Mouse (Mus musculus): Measurements from ENCODE around the gene Tiam2. TPM values are rescaled to one million over a fixed set of nuclear protein-coding genes. Genes with fewer than 3 reads are reported as not detected.

The Tiam2 gene
- total and polyA plus RNA-seq, 3 experiments: 0.42 to 1.9 TPM; not detected in 1

Other genes starting within 250 kb of the Tiam2 start
- gene Scaf8, start 211.6 kb upstream of the Tiam2 start, total RNA-seq (2012; rRNA removed): 14.4 and 14.8 TPM in 2 replicates
- 10 to 100 TPM in 1 of 2 experiments, not detected in 1; 24.6 TPM for gene Scaf8, start 211.6 kb upstream of the Tiam2 start, polyA plus RNA-seq (2012; ENCODE audit: insufficient read depth in 1 of 2, insufficient read length in 2 of 2, low read depth in 1 of 2, low replicate concordance in 2 of 2, missing spikeins in 1 of 2)
- 0.31 TPM in 1 of 2 replicates, not detected in the other for gene Cldn20, start 206.0 kb downstream of the Tiam2 start, total RNA-seq (2012; rRNA removed)
- gene Cldn20, start 206.0 kb downstream of the Tiam2 start, polyA plus RNA-seq (2012; ENCODE audit: insufficient read depth in 1 of 2, insufficient read length in 2 of 2, low read depth in 1 of 2, low replicate concordance in 2 of 2, missing spikeins in 1 of 2): under 1 TPM in 1 of 2 experiments, not detected in 1; 0.52 TPM
- gene Tfb1m, start 231.2 kb downstream of the Tiam2 start, total RNA-seq (2012; rRNA removed): 9.2 and 9.7 TPM in 2 replicates
- 10 to 100 TPM in 1 of 2 experiments, not detected in 1; 13.6 TPM for gene Tfb1m, start 231.2 kb downstream of the Tiam2 start, polyA plus RNA-seq (2012; ENCODE audit: insufficient read depth in 1 of 2, insufficient read length in 2 of 2, low read depth in 1 of 2, low replicate concordance in 2 of 2, missing spikeins in 1 of 2)

Measured in MEL (cell line).